Mouse (Mus musculus): ENCODE data around the gene Atf7.

Gene Atf7

GRCm38 (mm10) chr15:102500479-102500878 lies 124.8 kb downstream of the Atf7 start:
- no peak for DNase-seq (ENCODE audit: low read depth, low spot score)

- no peak for DNase-seq (ENCODE audit: low read depth, low spot score)
Observed at GRCm38 (mm10) chr15:102499851-102500250, 125.4 kb downstream of the Atf7 start.

GRCm38 (mm10) chr15:102499370-102499769 lies 125.9 kb downstream of the Atf7 start:
- DNase-seq (ENCODE audit: low read depth, low spot score) = peak; percentile 47

GRCm38 (mm10) chr15:102498322-102498721 lies 126.9 kb downstream of the Atf7 start:
- peak; percentile 61 for DNase-seq (ENCODE audit: low read depth, low spot score)

- DNase-seq (ENCODE audit: low read depth, low spot score) = no peak
Observed at GRCm38 (mm10) chr15:102487664-102488063, 137.6 kb downstream of the Atf7 start.

GRCm38 (mm10) chr15:102485853-102486252 lies 139.4 kb downstream of the Atf7 start:
- no peak for DNase-seq (ENCODE audit: low read depth, low spot score)

- no peak for DNase-seq (ENCODE audit: low read depth, low spot score)
Observed at GRCm38 (mm10) chr15:102483136-102483535, 142.1 kb downstream of the Atf7 start.

Data from brain, adult 2 months (tissue).